ENCODE assay signal across 17 mouse cellular contexts in the genomic region with DNA sequence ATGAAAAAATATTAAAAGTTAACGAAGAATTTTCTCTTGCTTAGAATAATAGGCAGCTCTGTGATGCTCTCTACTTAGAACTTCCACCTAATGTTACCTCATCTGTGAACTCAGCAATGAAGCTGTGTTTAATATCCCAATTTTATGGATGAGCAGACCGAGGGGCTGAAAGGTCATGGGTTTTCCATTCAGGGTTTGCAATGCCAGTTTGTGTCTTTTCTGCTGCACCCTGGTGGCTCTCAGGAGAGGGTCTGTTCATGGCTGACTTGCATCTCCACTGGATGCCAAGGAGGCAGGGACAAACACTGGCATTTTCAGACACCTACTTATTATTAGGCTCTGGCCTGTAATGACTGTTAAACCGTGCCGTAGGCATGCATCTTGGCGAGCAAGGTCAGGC.
"Had no signal": no experiment of that assay in that cellular context is flagged by ENCODE, and none has a peak within 500 bp of the region (broad histone marks: within the 10 kb centered on the region; RNA-seq: fewer than 3 reads in every experiment).

No protein-coding gene starts in this region.

- H3K27ac ChIP-seq: midbrain, embryonic 10.5 days; midbrain, embryonic 12.5 days; neural tube, embryonic 13.5 days; neural tube, embryonic 15.5 days had no signal

- H3K9me3 ChIP-seq: midbrain, embryonic 10.5 days; midbrain, embryonic 12.5 days; neural tube, embryonic 13.5 days; neural tube, embryonic 15.5 days had no signal

- H3K9ac ChIP-seq: lung, embryonic 14.5 days; midbrain, embryonic 12.5 days; neural tube, embryonic 13.5 days; neural tube, embryonic 15.5 days had no signal

- H3K4me3 ChIP-seq: midbrain, embryonic 10.5 days; midbrain, embryonic 12.5 days; myocyte; neural tube, embryonic 13.5 days; neural tube, embryonic 15.5 days had no signal

- H3K27me3 ChIP-seq: midbrain, embryonic 12.5 days; neural tube, embryonic 13.5 days; neural tube, embryonic 15.5 days had no signal

- ATAC-seq: midbrain, embryonic 16.5 days had no signal

- H3K4me2 ChIP-seq: lung, embryonic 14.5 days; midbrain, embryonic 12.5 days; neural tube, embryonic 13.5 days; neural tube, embryonic 15.5 days had no signal

- DNase-seq: lung, adult 18-20 months; lung, embryonic 14.5 days; lung, postnatal 10 days; lung, postnatal 4 days; right cerebral cortex, adult 18-20 months; right cerebral cortex, postnatal 25 days; right cerebral cortex, postnatal 4 days; spleen, adult 18-20 months; thymus, adult 18-20 months; thymus, postnatal 14 days; thymus, postnatal 36 days had no signal

- H3K36me3 ChIP-seq: midbrain, embryonic 10.5 days; midbrain, embryonic 12.5 days; neural tube, embryonic 13.5 days; neural tube, embryonic 15.5 days had no signal
